Mouse (Mus musculus) granulocyte monocyte progenitor cell, adult 5-6 weeks (primary cell): ENCODE results near the gene Gpd1l. TPM values are rescaled to one million over a fixed set of nuclear protein-coding genes. Genes with fewer than 3 reads are reported as not detected.
A peak's percentile ranks its signal among the peaks of the same experiment; 100 is the strongest.

Source experiments
- ATAC-seq: replicated peaks from 2 replicates; pipeline ENCODE4 v1.8.0; 2016; ENCODE audit warnings: mild to moderate bottlenecking, moderate TSS enrichment, inconsistent platforms; ENCODE audit not compliant: poor library complexity, severe bottlenecking
- total RNA-seq, 2 experiments: library from RNA; stranded (forward) in 1 of 2; stranded (reverse) in 1 of 2; fragments of 200-712, 200-1000 nt in 1 of 2; fragments of >200 nt in 1 of 2; fragmentation: Nextera tagmentation in 1 of 2; gene quantifications; 2 replicates each; pipeline ENCODE4 v1.2.3; 2014 to 2017

The Gpd1l gene
- total RNA-seq, 2 experiments from 2014 or later = 31.0 to 33.7 TPM

DNA sequence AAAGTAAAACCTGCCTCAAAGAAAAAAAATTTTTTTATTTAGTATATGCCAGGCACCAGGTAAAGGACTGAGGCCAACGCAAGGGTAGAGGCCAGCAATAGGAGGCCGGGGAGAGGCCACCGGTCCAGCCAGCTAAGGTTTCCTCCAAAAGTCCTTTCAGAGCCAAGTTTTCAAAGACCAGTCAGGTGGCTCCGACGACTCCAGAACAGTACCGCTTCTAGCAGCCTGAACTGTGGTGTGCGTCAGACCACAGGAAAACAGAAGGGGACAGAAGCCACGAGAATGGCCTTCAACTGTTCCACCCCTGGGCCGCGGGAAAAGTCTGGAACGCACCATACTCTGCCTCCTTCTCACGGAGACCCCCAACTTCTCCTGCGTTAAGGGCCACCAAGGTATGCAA is 1.2 kb downstream of the Gpd1l start:
- ATAC-seq = no peak

DNA sequence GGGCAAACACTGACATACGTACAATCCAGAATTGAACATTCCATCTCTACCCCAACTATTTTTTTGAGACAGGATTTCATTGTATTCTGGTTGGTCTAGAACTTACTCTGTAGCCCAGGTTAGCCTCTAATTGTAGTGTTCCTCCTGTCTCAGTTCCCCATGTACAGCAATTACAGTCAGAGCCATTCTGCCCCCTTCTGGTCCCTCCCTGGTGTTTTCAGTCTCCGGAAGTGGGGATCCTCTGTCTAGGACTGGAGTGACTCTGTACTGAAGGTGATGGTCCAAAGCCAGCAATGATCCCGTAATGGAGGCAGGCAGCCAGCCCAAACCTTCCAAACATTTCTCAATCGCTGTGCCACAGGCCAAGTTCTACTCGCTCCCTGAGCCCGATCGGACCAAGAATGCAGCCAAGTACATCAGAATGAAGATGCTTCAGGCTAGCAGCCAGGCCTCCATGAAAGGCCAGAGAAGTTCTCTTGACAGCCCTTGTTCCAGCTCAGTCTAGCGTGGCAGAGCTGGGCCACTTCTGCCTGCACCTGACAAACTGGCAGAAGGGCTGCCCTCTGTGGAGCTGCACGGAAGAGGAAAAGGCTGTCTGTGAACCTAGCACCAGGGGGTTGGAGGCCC is 3.2 kb downstream of the Gpd1l start:
- no peak for ATAC-seq

DNA sequence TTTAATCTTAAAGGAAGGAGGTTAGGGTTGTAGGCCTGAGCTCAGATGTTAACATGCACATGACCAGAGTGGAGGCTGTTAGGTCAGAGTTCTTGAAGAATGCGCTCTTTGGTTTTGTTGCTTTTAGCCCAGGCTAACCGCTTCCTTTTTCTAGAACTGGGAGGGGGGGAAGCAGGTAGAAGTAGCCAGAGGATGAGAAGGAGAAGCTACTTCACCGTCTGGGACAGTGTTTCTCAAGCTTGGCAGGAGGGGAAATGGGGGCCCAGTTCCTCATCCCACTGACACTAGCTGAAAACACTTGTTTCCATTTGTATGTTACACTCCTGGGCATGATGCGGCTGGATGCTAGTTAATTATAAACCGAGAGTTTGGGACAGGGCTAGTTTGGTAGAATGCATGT is 8.2 kb downstream of the Gpd1l start:
- ATAC-seq = peak; percentile 83

DNA sequence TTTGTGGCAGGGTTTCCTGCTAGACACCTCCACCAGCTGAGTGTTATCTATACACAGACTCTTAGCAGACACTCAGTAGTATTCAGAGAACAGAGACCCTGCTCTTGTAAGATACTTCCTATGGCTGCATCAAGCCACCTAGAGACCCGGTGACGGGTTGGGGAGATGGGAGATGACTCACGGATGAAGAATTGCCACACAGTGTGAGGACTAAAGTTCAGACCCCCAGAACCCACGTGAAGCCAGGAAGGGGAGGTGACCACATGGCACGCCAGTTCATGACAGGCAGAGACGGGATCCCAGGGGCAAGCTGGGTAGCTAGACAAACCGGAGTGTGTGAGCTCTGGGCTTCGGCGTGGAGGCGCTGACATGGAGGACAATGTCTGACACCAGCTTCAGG is 8.7 kb downstream of the Gpd1l start:
- peak; percentile 64 for ATAC-seq

DNA sequence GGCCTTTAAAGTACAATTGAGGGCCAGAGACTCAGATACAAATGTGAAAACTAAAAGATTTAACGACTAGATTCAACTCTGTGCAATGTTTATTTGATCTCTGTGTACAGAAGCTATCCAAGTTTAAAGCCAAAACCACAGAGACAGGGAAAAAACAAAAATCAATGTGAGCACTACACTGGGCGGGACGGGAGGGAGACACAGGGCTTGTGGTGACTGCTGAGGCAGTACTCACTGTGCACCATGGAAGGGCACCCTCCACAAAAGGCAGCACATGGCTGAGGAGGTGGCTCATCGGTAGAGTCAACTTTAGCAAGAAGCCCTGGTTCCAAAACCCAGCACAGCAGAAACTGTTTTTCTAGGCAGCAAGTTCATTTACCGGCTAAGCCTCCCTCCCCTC is 9.3 kb downstream of the Gpd1l start:
- no peak for ATAC-seq

DNA sequence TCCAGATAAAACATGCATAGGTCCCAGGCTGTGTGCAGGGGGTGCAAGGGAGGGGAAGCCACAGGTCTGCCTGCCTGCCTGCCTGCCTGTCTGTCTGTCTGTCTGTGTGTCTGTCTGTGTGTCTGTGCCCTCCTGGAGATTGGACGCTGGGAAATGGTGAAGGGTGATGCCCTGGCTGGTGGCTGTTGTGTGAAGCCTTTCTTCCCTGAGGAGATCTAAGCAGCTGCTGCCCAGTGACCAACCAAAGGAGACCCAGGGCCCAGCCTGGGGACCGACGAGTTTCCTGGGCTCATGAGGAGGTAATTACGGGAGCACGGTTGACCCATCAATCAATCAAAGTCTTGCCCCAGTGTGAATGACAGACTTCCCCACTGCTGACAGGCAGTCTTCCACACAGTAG is 11.6 kb downstream of the Gpd1l start:
- ATAC-seq = no peak

DNA sequence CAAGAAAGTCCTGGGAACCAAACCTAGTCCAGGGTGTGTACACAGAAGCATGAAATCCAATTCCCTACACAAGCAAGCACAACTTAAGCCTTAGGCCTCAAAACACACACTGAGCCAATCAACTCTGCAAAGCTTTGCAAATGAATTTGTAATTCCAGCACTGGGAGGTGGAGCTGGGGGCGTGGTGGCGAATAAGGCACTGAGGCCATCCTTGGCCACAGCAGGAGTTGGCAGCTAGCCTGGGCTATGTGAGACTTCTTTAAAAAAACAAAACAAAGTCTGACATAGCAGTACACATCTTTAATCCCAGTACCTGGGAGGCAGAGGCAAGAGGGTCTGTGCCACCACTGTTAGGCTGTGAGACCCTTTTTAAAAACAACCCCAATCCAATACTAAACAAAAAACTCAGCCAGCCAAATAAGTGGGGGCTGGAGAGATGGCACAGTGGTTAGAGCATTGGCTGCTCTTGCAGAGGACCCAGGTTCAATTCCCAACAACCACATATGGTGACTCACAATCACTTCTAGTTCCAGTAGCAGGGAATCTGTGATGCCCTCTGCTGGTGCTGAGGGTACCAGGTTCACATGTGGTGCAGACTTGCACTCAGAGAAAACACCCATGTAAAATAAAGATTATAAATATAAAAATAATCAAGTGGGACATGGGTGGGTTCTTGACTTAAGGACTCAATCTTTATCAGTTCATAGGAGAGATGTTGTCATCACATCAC is 12.3 kb downstream of the Gpd1l start:
- no peak for ATAC-seq

DNA sequence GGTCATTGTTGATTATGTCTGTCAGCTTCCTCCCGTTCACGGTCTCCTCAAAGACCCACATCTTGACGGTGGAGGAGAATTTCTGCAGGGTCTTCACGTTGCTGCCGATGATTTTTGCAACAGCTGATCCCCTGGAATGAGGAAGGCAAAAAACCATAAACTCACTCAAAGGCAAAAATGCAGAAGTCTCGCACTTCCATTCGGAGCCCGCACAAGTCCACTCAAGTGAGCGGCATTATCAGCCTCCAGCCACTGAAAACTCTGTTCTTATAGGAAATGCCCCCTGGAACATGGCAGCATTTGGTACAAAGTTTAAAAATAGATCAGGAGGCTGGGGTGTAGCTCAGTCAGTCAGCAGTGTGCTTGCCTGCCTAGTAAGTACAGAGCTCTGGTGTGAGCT is 13.2 kb downstream of the Gpd1l start:
- ATAC-seq = peak; percentile 36

DNA sequence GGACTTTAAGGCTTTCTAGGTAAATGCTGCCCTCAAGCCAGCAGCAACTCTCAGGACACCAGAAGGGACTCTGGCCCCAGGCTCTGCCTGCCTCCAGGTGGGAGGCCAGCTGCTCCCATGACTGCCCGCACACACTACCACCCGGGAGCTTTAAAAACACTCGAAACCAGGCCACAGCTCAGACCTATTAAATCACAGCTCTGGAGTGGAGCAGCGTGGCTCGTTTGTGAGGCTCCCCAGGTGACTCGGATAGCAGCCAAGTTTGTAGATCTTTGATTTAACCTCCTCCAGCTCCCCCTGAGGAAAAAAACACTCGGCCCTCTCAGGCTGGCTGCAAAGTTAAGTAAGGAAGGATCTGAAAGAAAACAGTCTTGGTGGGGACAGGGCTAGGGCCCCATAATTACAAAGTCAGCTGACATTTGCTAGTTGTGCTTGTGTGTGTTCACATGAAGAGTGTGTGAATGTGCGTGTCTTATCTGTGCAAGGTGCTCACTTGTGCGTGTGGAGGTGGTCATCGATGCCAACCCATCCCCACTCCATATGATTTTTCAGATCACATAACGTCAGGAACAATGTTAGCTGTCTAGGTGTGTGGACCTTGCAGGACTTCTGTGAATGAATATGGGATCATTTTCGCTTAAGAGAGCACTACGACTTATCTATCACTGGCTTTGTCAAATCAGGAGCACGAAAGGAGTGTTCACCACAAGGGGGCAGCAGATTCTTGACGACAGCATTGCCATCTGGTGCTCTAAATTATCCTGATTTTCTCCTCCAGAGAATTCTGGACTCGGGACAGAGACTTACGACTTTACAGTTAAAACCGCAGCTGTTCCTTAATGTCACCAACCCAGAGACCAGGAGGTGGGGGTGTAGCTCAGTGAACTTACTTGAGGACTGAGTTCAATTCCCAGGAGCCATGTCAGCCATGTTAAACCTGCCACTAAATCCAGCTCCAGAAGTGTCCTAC is 20.8 kb downstream of the Gpd1l start:
- no peak; the same call in 1 of the 2 replicates for ATAC-seq

DNA sequence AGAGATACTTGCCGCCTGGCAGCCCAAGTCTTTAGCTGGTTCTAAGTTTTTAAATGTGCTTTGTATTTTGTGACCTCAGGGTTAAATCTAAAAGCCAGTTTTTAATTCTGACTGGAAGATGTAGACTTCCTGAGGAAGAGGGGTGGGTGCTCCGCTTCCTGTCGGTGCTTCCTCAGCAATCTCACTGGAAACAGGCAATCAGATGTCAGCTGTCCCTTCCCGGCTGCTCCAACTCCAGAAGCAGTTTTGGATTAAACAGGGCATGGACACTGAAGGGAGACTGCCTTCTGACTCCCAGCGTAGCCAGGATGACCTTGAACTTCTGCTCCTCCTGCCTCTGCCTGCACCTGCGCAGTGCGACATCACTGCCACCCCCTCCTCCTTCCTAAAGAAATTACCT is 26.3 kb downstream of the Gpd1l start:
- no peak for ATAC-seq

DNA sequence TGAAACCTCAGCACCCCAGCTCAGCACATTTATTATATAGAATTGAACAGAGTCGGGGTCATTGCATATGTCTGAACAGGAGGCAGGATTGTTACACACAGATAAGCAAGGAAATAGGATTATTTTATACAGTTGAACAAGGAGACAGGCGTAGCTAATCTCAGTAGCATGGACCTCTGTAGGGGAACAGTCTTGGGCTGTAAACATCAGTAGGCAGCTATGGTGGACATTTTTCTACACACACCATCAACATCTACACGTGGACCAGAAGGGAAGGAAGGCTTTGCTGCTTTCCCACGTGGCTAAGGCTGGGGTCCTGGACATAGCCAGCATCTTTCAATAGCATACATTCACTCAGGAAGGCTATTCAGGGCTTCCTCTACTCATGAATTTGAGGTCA is 37.9 kb downstream of the Gpd1l start:
- ATAC-seq = no peak

DNA sequence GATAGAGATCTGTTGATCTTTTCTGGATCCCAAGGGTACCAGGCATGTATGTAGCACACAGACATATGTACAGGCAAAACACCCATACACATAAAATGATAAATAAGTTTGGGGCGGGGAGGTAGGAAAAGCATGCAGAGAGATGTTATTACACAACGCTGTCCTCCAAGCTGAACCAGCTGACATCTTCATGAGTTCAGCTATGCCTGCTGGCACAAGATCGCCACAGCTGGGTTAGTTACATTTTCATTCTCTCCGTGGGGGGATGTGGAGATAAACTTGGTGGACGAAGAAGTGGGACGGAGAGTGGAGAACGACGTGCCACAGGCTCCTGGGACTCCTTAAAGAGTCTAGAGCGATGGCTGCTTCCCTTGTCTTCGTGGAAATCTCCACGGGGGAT is 40.8 kb downstream of the Gpd1l start:
- no peak for ATAC-seq

DNA sequence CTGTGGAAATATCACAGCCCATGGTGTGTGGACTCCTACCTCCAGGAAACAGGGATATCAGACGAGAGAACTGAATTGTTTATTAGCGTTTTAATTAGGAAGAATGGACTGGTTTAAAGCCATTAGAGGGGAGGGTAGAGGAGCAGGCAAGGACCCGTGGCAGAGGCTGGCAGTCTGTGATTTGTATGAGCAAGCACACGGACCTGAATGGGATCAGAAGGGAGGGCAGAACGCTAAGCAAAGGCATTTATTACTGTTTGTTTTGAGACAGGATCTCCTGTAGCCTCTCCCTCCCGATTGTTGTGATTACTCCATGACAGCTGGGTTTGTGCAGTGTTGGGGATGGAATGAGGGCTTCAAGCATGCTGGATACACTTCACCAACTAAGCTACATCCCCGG is 43.4 kb downstream of the Gpd1l start:
- no peak for ATAC-seq

DNA sequence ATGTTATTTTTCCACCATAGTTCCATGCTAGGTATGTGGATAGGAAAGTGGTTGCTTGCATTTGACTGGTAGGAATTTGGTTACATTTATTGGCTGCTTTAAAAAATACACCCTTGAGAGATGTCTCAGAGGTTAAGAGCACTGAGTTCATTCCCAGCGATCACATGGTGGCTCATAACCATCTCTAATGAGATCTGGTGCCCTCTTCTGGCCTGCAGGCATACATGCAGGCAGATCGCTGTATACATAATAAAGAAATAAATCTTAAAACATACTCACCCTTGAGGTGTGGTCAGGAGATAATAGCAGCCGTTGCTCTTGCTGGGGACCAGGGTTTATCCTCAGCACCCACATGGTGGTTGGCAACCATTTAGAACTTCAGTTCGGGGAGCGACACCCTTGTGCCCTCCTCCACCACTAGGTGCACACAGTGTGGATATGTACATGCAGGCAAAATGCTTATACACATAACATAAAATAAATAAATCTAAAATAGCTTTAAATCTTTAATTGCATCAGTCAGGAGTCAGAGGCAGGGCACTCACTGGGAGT is 44.9 kb downstream of the Gpd1l start:
- no peak for ATAC-seq

DNA sequence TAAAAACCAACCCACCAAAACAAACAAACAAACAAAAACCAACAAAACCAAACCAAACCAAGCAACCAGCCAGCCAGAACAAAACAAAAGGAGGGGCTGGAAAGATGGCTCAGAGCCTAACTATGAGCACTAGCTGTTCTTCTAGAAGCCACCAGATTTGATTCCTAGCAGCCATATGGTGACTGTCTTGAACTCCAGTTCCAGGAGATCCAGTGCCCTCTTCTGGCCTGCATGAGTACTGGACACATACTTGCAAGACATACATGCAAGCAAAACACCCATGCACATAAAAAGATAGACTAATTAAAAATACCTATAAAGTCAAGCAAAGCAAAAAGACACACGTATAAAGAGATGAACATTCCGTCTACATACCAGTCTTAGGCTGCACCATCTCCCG is 46.1 kb downstream of the Gpd1l start:
- ATAC-seq = peak; percentile 58

DNA sequence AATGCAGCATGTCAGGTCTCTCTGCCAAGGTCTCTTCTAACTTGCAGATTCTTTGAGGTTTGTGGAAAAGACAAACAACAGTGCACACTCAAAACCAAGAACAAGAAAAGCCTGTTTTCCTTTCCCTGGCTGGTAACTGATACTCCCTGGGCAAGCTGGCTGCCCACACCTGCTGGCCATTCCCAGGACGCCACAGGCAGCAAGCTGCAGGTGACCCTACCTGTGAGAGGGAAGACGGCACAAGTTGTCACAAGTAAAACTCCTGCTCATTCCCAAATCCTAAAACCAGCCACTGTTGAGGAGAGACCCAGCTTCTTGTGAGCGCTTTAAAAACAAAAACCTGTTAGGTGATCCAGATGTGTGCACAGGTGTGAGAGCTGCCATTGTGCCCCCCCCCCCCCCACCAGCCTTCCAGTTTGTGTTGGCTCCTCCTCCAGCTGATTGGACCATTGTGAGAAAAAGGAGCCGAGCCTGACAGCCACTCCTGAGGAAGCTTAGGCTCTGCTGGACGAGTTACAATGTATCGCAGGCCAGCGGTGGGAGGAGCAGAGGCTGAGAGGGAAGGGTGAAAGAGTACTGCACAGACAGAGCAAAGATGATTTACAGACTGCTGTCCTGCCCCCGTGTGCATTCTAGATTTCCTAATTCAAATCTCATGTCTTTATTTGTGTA is 47.7 kb downstream of the Gpd1l start:
- no peak for ATAC-seq

DNA sequence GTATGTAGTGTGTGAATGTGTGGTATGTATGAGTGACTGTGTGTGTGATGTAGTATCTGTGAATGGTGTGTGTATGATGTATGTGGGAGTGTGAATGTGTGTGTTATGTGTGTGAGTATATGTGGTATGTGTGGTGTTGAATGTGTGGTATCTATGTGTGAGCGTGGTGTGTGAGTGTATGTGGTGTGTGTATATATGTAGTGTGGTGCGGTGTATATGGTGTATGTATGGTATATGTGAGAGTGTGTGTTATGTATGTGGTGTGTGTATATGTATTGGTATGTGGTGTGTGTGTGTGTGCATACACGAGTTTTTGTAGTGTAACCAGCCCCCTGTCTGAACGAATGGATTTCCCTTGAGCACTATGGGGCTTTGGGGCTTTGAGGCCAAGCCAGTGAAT is 48.2 kb downstream of the Gpd1l start:
- no peak for ATAC-seq

DNA sequence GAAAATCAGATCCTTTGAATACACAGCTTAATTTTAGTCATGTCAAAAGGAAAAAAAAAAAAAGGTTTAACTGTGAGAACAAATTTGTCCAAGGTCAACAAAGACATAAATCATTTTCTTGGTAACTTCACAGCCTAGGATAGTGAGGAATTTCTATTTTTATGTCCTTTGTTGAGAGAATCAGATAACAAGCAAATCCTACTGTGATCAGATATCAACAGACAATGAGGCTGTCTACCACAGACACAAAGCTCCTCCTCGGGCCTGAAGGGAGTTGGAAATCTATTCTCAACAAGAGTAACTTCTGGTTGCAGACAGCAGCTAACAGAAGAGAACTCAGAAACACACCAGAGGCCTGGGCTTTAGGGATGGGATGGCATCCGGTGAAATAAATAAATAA is 51.8 kb downstream of the Gpd1l start:
- ATAC-seq = no peak

DNA sequence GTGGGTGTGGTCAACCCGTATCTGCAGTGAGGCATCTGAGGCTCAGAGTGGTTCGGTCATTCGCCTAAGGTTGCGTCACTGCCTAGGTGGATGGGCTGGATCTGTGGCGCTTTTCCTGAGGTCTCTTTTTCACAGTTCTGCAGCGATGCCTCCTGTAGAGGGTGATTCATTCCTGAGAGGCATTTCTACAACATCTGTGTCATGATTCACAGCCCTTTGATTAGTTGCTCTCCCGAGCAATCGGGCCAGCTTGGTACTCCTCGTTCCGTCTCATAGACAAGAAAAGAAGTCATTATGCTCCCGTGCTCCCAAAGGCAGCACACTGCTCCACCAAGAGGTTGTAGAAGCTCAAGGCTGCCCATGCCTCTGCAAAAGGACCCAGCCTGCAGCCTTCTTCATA is 78.5 kb downstream of the Gpd1l start:
- peak; percentile 42; the same call in 1 of the 2 replicates for ATAC-seq

DNA sequence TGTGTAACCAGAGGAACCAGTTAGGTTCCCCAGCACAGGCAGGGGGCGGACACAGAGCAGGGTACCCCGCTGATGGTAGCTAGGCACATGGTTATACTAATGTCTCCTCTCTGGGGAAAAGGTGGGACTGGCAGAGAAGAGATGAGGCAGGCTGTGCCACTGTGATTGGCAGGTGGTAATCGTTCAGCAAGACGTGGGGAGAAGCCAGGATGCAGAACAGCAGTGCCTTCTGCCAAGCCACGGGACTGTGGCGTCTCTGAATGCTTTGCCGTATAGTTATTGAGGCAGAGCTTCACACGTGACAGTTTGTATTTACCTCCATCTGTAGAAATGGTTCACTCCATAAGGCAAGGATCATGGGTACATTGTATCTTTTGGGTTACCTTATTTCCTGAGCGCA is 79.1 kb downstream of the Gpd1l start:
- no peak for ATAC-seq
